Mouse (Mus musculus): ENCODE results near the gene Tmem132a. TPM values are rescaled to one million over a fixed set of nuclear protein-coding genes. Genes with fewer than 3 reads are reported as not detected.

The Tmem132a gene
- polyA plus RNA-seq, 1 experiment, result 17.2 TPM

GRCm38 (mm10) chr19:10813039-10813438 lies 56.7 kb downstream of the Tmem132a start:
- Histone ChIP-seq H3K27ac (ENCODE audit: insufficient read depth, low read length) (no peak overlapping the region), H3K9ac (ENCODE audit: low read depth, poor library complexity, severe bottlenecking) (no peak overlapping the region), H3K9me3 (replicated peaks; ENCODE audit: control insufficient read depth, insufficient read depth, low read length, poor library complexity, severe bottlenecking) (no peaks in the 10 kb centered on the region), H3K36me3 (ENCODE audit: control insufficient read depth, insufficient read depth, low read length, poor library complexity, severe bottlenecking) (no peaks in the 10 kb centered on the region), H3K4me3 (ENCODE audit: low read depth, low read length) (no peak overlapping the region), H3K27me3 (ENCODE audit: control insufficient read depth, insufficient read depth, low read length, poor library complexity, severe bottlenecking) (no peaks in the 10 kb centered on the region), H3K4me1 (ENCODE audit: control insufficient read depth, insufficient read depth, low read length) (no peaks in the 10 kb centered on the region)
- TF ChIP-seq POLR2A (IDR thresholded peaks at IDR 0.05; ENCODE audit: insufficient read depth, low read length) (no peak), CTCF (IDR thresholded peaks at IDR 0.05; ENCODE audit: low read depth, low read length) (no peak), EP300 (IDR thresholded peaks at IDR 0.05; ENCODE audit: insufficient read depth, low read depth, low read length) (no peak)

- H3K36me3 ChIP-seq (ENCODE audit: control insufficient read depth, insufficient read depth, low read length, poor library complexity, severe bottlenecking), result no peaks in the 10 kb centered on the region
- H3K9ac ChIP-seq (ENCODE audit: low read depth, poor library complexity, severe bottlenecking), result no peak overlapping the region
- no peaks in the 10 kb centered on the region for H3K4me1 ChIP-seq (ENCODE audit: control insufficient read depth, insufficient read depth, low read length)
- no peak for TF ChIP-seq EP300 (IDR thresholded peaks at IDR 0.05; ENCODE audit: insufficient read depth, low read depth, low read length)
- H3K27me3 ChIP-seq (ENCODE audit: control insufficient read depth, insufficient read depth, low read length, poor library complexity, severe bottlenecking), result no peaks in the 10 kb centered on the region
- no peak overlapping the region for H3K27ac ChIP-seq (ENCODE audit: insufficient read depth, low read length)
- no peak overlapping the region for H3K4me3 ChIP-seq (ENCODE audit: low read depth, low read length)
- no peaks in the 10 kb centered on the region for H3K9me3 ChIP-seq (replicated peaks; ENCODE audit: control insufficient read depth, insufficient read depth, low read length, poor library complexity, severe bottlenecking)
Observed at GRCm38 (mm10) chr19:10811471-10811870, 58.3 kb downstream of the Tmem132a start.

GRCm38 (mm10) chr19:10810176-10810492 lies 59.6 kb downstream of the Tmem132a start:
- H3K4me1 ChIP-seq (ENCODE audit: control insufficient read depth, insufficient read depth, low read length), result no peaks in the 10 kb centered on the region
- H3K27ac ChIP-seq (ENCODE audit: insufficient read depth, low read length), result no peak overlapping the region
- TF ChIP-seq POLR2A (IDR thresholded peaks at IDR 0.05; ENCODE audit: insufficient read depth, low read length) (no peak), CTCF (IDR thresholded peaks at IDR 0.05; ENCODE audit: low read depth, low read length) (no peak), EP300 (IDR thresholded peaks at IDR 0.05; ENCODE audit: insufficient read depth, low read depth, low read length) (no peak)
- no peaks in the 10 kb centered on the region for H3K36me3 ChIP-seq (ENCODE audit: control insufficient read depth, insufficient read depth, low read length, poor library complexity, severe bottlenecking)
- no peaks in the 10 kb centered on the region for H3K27me3 ChIP-seq (ENCODE audit: control insufficient read depth, insufficient read depth, low read length, poor library complexity, severe bottlenecking)
- H3K4me3 ChIP-seq (ENCODE audit: low read depth, low read length), result no peak overlapping the region
- no peaks in the 10 kb centered on the region for H3K9me3 ChIP-seq (replicated peaks; ENCODE audit: control insufficient read depth, insufficient read depth, low read length, poor library complexity, severe bottlenecking)
- H3K9ac ChIP-seq (ENCODE audit: low read depth, poor library complexity, severe bottlenecking), result no peak overlapping the region

DNA sequence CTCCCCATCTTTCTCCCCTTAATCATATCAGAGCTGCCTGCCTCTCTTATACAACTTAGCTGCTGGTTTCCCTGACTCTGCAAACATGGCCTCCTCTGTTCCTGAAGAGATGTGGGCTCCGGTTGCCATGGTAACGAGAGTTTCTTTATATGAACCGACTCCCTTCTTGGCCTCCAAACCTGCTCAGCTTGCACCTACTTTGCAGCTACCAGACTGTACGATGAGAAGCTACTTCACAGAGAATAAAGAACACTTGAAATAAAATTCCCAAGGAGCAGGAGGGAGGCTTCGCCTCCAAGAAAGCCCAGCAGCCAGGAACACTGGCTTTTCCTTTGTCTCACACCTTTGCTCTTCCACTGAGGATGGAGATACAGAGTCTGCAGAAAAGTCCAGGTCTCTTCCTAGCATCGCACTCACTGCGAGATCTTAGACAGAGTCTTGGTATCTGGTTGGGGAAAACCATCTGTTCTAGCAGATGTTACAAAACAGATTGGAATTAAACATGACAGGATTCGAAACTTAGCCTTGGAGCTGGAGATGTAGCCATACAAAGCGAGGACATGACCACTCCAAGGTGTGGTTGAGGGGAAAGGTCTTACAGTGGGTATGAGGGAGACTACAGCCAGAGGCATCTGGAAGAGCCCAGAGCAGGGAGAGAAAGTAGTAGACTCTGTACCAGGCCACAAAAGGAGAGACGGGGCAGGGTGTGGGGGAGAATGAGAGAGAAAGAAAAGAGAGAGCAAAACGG lies 60.1 kb downstream of the Tmem132a start:
- Histone ChIP-seq H3K4me1 (ENCODE audit: control insufficient read depth, insufficient read depth, low read length) (no peaks in the 10 kb centered on the region), H3K27me3 (ENCODE audit: control insufficient read depth, insufficient read depth, low read length, poor library complexity, severe bottlenecking) (no peaks in the 10 kb centered on the region), H3K9ac (ENCODE audit: low read depth, poor library complexity, severe bottlenecking) (no peak overlapping the region), H3K4me3 (ENCODE audit: low read depth, low read length) (no peak overlapping the region), H3K27ac (ENCODE audit: insufficient read depth, low read length) (no peak overlapping the region), H3K9me3 (replicated peaks; ENCODE audit: control insufficient read depth, insufficient read depth, low read length, poor library complexity, severe bottlenecking) (no peaks in the 10 kb centered on the region), H3K36me3 (ENCODE audit: control insufficient read depth, insufficient read depth, low read length, poor library complexity, severe bottlenecking) (no peaks in the 10 kb centered on the region)
- TF ChIP-seq EP300 (IDR thresholded peaks at IDR 0.05; ENCODE audit: insufficient read depth, low read depth, low read length) (no peak), POLR2A (IDR thresholded peaks at IDR 0.05; ENCODE audit: insufficient read depth, low read length) (no peak), CTCF (IDR thresholded peaks at IDR 0.05; ENCODE audit: low read depth, low read length) (no peak)

DNA sequence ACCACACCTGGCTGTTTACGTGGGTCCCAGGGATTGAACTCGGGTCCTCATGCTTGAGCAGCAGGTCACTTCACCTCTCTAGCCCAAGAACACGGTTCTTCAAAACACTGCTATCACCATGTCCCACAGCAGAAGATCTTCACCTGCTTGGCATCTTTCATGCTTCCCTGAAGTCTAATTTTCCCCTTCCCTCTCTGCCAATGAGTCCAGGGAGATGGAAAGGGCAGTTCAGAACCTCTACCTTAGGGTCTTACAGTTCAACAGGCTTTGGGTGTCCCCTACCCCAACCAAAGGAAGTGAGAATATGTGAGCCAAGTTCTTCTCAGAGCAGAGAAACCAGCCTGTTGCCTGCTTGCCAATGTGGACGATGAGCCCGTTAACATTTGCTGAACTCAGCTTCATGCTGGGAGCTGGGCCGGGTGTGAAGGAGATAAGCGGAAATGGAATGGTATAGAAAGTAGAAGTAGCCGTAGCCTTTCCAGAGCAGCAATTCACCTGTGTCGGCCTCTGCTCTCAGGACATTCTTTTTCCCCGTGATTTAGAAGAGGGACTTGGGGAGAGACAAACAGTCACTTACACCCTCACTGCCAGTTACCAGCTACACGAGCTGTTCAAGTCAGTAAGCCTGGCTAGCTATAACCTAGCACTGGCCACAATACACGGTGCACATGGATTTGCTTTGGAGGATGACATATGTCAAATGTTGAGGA lies 61.1 kb downstream of the Tmem132a start:
- H3K27ac ChIP-seq (ENCODE audit: insufficient read depth, low read length), result no peak overlapping the region

More for the DNA sequence above, 61.1 kb downstream of the Tmem132a start:
- no peak overlapping the region for H3K9ac ChIP-seq (ENCODE audit: low read depth, poor library complexity, severe bottlenecking)
- no peak for TF ChIP-seq EP300 (IDR thresholded peaks at IDR 0.05; ENCODE audit: insufficient read depth, low read depth, low read length)
- TF ChIP-seq POLR2A (IDR thresholded peaks at IDR 0.05; ENCODE audit: insufficient read depth, low read length), result no peak
- TF ChIP-seq CTCF (IDR thresholded peaks at IDR 0.05; ENCODE audit: low read depth, low read length), result no peak
- no peaks in the 10 kb centered on the region for H3K4me1 ChIP-seq (ENCODE audit: control insufficient read depth, insufficient read depth, low read length)
- no peaks in the 10 kb centered on the region for H3K9me3 ChIP-seq (replicated peaks; ENCODE audit: control insufficient read depth, insufficient read depth, low read length, poor library complexity, severe bottlenecking)
- H3K4me3 ChIP-seq (ENCODE audit: low read depth, low read length), result no peak overlapping the region
- H3K27me3 ChIP-seq (ENCODE audit: control insufficient read depth, insufficient read depth, low read length, poor library complexity, severe bottlenecking), result no peaks in the 10 kb centered on the region
- no peaks in the 10 kb centered on the region for H3K36me3 ChIP-seq (ENCODE audit: control insufficient read depth, insufficient read depth, low read length, poor library complexity, severe bottlenecking)

Other genes with a start within 250 kb of the Tmem132a start
- 1.9 and 2.0 TPM in 2 replicates for gene Vwce, start 235.7 kb downstream of the Tmem132a start, polyA plus RNA-seq (2011; ENCODE audit: insufficient read depth, insufficient read length, low read depth, missing spikeins)
- gene Pga5, start 191.9 kb downstream of the Tmem132a start, polyA plus RNA-seq (2011; ENCODE audit: insufficient read depth, insufficient read length, low read depth, missing spikeins), result 2.9 and 4.1 TPM in 2 replicates
- gene Vps37c, start 181.2 kb downstream of the Tmem132a start, polyA plus RNA-seq (2011; ENCODE audit: insufficient read depth, insufficient read length, low read depth, missing spikeins), result 11.5 and 12.3 TPM in 2 replicates
- not detected in 2 replicates for gene Cd5, start 130.9 kb downstream of the Tmem132a start, polyA plus RNA-seq (2011; ENCODE audit: insufficient read depth, insufficient read length, low read depth, missing spikeins)
- gene Cd6, start 39.9 kb downstream of the Tmem132a start, polyA plus RNA-seq (2011; ENCODE audit: insufficient read depth, insufficient read length, low read depth, missing spikeins), result not detected in 2 replicates
- not detected in 2 replicates for gene Slc15a3, start 30.2 kb downstream of the Tmem132a start, polyA plus RNA-seq (2011; ENCODE audit: insufficient read depth, insufficient read length, low read depth, missing spikeins)
- 16.3 and 20.1 TPM in 2 replicates for gene Tmem109, start 12.1 kb upstream of the Tmem132a start, polyA plus RNA-seq (2011; ENCODE audit: insufficient read depth, insufficient read length, low read depth, missing spikeins)
- gene Prpf19, start 25.3 kb upstream of the Tmem132a start, polyA plus RNA-seq (2011; ENCODE audit: insufficient read depth, insufficient read length, low read depth, missing spikeins), result 131 and 148 TPM in 2 replicates
- not detected in 2 replicates for gene Zp1, start 50.7 kb upstream of the Tmem132a start, polyA plus RNA-seq (2011; ENCODE audit: insufficient read depth, insufficient read length, low read depth, missing spikeins)
- gene Ptgdr2, start 67.2 kb upstream of the Tmem132a start, polyA plus RNA-seq (2011; ENCODE audit: insufficient read depth, insufficient read length, low read depth, missing spikeins), result not detected in 2 replicates
- 16.9 and 17.8 TPM in 2 replicates for gene Ccdc86, start 79.3 kb upstream of the Tmem132a start, polyA plus RNA-seq (2011; ENCODE audit: insufficient read depth, insufficient read length, low read depth, missing spikeins)
- gene Ms4a10, start 104.7 kb upstream of the Tmem132a start, polyA plus RNA-seq (2011; ENCODE audit: insufficient read depth, insufficient read length, low read depth, missing spikeins), result not detected in 2 replicates
- gene Ms4a15, start 123.3 kb upstream of the Tmem132a start, polyA plus RNA-seq (2011; ENCODE audit: insufficient read depth, insufficient read length, low read depth, missing spikeins), result not detected in 2 replicates
- not detected in 2 replicates for gene Ms4a18, start 148.1 kb upstream of the Tmem132a start, polyA plus RNA-seq (2011; ENCODE audit: insufficient read depth, insufficient read length, low read depth, missing spikeins)
- not detected in 2 replicates for gene Ms4a8a, start 211.2 kb upstream of the Tmem132a start, polyA plus RNA-seq (2011; ENCODE audit: insufficient read depth, insufficient read length, low read depth, missing spikeins)

Measured in ES-Bruce4 (cell line).